Mouse (Mus musculus): ENCODE data around the gene En2. TPM values are rescaled to one million over a fixed set of nuclear protein-coding genes. Genes with fewer than 3 reads are reported as not detected.

The En2 gene
- polyA plus RNA-seq, 1 experiment from 2014 or later = not detected

DNA sequence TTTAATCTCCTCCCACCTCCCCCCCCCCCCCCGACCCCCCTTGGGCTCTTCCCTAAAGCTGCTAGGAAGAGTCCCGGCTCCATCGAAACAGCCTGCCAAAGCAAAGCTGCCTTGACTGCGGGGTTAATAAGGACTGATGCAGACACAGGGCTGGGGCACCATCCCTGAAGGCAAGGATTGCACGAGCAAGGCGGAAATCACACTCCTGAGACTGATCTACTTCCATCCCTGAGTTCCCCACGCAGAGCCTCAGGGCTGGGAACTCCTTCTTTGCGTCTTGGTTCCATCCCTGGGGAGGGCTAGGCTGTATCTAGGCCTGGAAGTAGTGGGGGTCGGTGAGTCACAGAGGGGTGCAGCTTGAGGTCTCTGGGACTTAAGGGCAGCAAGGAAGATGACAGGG, 8.6 kb downstream of the En2 start:
- DNase-seq (ENCODE audit: low spot score) (no peak), ATAC-seq (ENCODE audit: low FRiP score, low TSS enrichment) (no peak)
- no peaks in the 10 kb centered on the region for H3K9me3 ChIP-seq (ENCODE audit: control insufficient read depth, low read length)
- H3K9ac ChIP-seq (ENCODE audit: low read length) = no peak overlapping the region
- no peak overlapping the region for H3K4me2 ChIP-seq (replicated peaks; ENCODE audit: low read depth)
- H3K27me3 ChIP-seq (ENCODE audit: control insufficient read depth, insufficient read depth, low read length) = peaks cover 32% of the 10 kb centered on the region; the same call in 1 of the 2 replicates
- no peak overlapping the region for H3K4me3 ChIP-seq (ENCODE audit: low read depth, low read length)
- WGBS = 0% methylated on average over 8 of the region's 9 CpGs
- H3K36me3 ChIP-seq (ENCODE audit: control insufficient read depth, insufficient read depth, low read length) = no peaks in the 10 kb centered on the region
- no peak overlapping the region for H3K27ac ChIP-seq (replicated peaks)
- TF ChIP-seq EP300 (optimal IDR thresholded peaks at IDR 0.05) (no peak), CTCF (IDR thresholded peaks at IDR 0.05; ENCODE audit: low read depth) (no peak)
- H3K4me1 ChIP-seq (replicated peaks; ENCODE audit: control insufficient read depth, insufficient read depth) = no peaks in the 10 kb centered on the region

DNA sequence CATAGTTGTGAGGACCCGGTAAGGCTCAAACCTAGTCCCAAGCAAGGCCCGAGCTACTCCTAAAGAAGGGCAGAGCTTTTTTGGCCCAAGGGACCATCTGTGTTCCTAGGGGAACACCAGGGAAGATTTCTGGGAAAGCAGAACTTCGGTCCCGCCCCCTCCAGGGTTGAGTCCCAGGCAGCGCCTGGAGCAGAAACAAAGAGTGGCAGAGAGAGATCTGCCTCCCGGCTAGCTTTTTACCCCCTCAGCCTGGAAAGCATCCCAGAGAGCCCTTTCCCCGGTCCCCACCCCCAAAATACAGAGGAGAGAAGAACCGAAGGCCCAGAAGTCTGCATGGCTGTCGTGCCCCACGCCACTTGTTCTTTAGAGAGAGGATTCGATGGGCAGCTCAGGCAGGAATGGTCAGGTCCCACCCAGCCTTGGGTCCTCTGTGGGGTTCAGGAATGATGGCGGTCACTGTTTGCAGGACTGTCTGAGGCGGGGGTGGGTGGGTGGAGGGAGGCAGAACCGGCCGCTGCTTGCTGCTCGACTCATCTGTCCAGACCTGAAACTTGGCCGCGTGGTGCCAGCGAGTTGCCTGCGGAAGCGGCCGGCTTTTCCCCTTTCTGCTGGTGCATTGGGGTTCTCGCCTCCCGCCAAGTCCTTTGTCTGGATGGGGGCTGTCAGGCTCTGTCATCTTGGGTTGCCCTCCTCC, 9.5 kb downstream of the En2 start:
- WGBS = under 1% methylated on average over 24 of the region's 24 CpGs
- Histone ChIP-seq H3K4me3 (ENCODE audit: low read depth, low read length) (no peak overlapping the region), H3K27me3 (ENCODE audit: control insufficient read depth, insufficient read depth, low read length) (peaks cover 28% of the 10 kb centered on the region; the same call in 1 of the 2 replicates)

DNA sequence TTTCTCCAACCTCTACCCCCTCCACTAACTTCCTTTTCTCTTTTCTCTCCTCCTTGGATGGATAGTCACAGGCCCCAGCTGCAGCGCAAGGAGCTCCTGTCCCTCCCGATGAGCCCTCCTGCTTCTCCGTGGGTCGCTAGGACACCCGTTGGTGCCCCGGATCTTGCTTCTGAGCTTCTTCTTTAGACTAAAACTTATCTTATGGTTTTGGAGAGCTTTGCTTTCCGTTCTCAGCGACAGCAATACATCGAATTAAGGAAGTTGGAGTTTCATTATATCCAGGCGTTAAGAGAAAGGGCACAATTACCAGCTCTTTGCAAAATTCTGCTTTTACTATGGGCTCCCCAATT, 10.1 kb downstream of the En2 start:
- no peak overlapping the region for H3K9ac ChIP-seq (ENCODE audit: low read length)
- H3K36me3 ChIP-seq (ENCODE audit: control insufficient read depth, insufficient read depth, low read length) = no peaks in the 10 kb centered on the region
- DNase-seq (ENCODE audit: low spot score) (no peak), ATAC-seq (ENCODE audit: low FRiP score, low TSS enrichment) (no peak)
- H3K4me3 ChIP-seq (ENCODE audit: low read depth, low read length) = no peak overlapping the region; the same call in 1 of the 2 replicates
- H3K4me1 ChIP-seq (replicated peaks; ENCODE audit: control insufficient read depth, insufficient read depth) = no peaks in the 10 kb centered on the region
- TF ChIP-seq CTCF (IDR thresholded peaks at IDR 0.05; ENCODE audit: low read depth) (no peak), EP300 (optimal IDR thresholded peaks at IDR 0.05) (no peak)
- H3K27me3 ChIP-seq (ENCODE audit: control insufficient read depth, insufficient read depth, low read length) = peaks cover 28% of the 10 kb centered on the region; the same call in 1 of the 2 replicates
- H3K4me2 ChIP-seq (replicated peaks; ENCODE audit: low read depth) = no peak overlapping the region
- WGBS = 5% methylated on average over 10 of the region's 10 CpGs
- no peaks in the 10 kb centered on the region for H3K9me3 ChIP-seq (ENCODE audit: control insufficient read depth, low read length)
- H3K27ac ChIP-seq (replicated peaks) = no peak overlapping the region

More for the DNA sequence above, 9.5 kb downstream of the En2 start:
- Histone ChIP-seq H3K9me3 (ENCODE audit: control insufficient read depth, low read length) (no peaks in the 10 kb centered on the region), H3K4me1 (replicated peaks; ENCODE audit: control insufficient read depth, insufficient read depth) (no peaks in the 10 kb centered on the region), H3K27ac (replicated peaks) (no peak overlapping the region), H3K4me2 (replicated peaks; ENCODE audit: low read depth) (no peak overlapping the region), H3K9ac (ENCODE audit: low read length) (no peak overlapping the region), H3K36me3 (ENCODE audit: control insufficient read depth, insufficient read depth, low read length) (no peaks in the 10 kb centered on the region)
- ATAC-seq (ENCODE audit: low FRiP score, low TSS enrichment) (no peak), DNase-seq (ENCODE audit: low spot score) (no peak)
- no peak for TF ChIP-seq EP300 (optimal IDR thresholded peaks at IDR 0.05)
- TF ChIP-seq CTCF (IDR thresholded peaks at IDR 0.05; ENCODE audit: low read depth) = no peak

- TF ChIP-seq CTCF (IDR thresholded peaks at IDR 0.05; ENCODE audit: low read depth) = no peak
- no peak for TF ChIP-seq EP300 (optimal IDR thresholded peaks at IDR 0.05)
- Histone ChIP-seq H3K27me3 (ENCODE audit: control insufficient read depth, insufficient read depth, low read length) (peaks cover 26% of the 10 kb centered on the region; the same call in 1 of the 2 replicates), H3K4me2 (replicated peaks; ENCODE audit: low read depth) (no peak overlapping the region), H3K9ac (ENCODE audit: low read length) (no peak overlapping the region), H3K4me3 (ENCODE audit: low read depth, low read length) (no peak overlapping the region; the same call in 1 of the 2 replicates), H3K36me3 (ENCODE audit: control insufficient read depth, insufficient read depth, low read length) (no peaks in the 10 kb centered on the region), H3K27ac (replicated peaks) (no peak overlapping the region), H3K4me1 (replicated peaks; ENCODE audit: control insufficient read depth, insufficient read depth) (no peaks in the 10 kb centered on the region), H3K9me3 (ENCODE audit: control insufficient read depth, low read length) (no peaks in the 10 kb centered on the region)
- DNase-seq (ENCODE audit: low spot score) (no peak), ATAC-seq (ENCODE audit: low FRiP score, low TSS enrichment) (no peak)
- WGBS = 8% methylated on average over 4 of the region's 4 CpGs
Observed at GRCm38 (mm10) chr5:28176023-28176422, 10.5 kb downstream of the En2 start.

DNA sequence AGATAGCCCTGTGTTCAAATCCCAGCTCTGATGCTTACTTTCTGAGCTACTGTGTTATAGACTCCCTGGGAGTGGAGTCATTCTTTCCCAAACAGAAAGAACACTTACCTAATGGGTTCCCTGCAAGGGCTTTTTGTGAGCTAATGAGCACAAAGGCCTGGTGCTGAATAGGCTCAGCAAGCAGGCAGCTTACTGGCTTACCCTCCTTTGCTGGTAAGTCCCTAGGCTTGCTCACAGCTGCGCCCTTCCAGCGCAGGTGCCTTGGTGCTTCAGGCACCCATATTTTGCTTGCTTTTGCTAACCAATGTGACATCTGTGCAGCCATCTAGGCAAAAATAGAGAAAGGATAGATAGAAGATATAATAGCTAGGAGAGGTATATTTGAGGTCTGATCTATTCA, 11.1 kb downstream of the En2 start:
- TF ChIP-seq EP300 (optimal IDR thresholded peaks at IDR 0.05) = no peak
- no peak for TF ChIP-seq CTCF (IDR thresholded peaks at IDR 0.05; ENCODE audit: low read depth)
- no peak overlapping the region for H3K4me3 ChIP-seq (ENCODE audit: low read depth, low read length)
- peaks cover 22% of the 10 kb centered on the region; the same call in 1 of the 2 replicates for H3K27me3 ChIP-seq (ENCODE audit: control insufficient read depth, insufficient read depth, low read length)
- H3K9me3 ChIP-seq (ENCODE audit: control insufficient read depth, low read length) = no peaks in the 10 kb centered on the region
- no peaks in the 10 kb centered on the region for H3K4me1 ChIP-seq (replicated peaks; ENCODE audit: control insufficient read depth, insufficient read depth)
- H3K4me2 ChIP-seq (replicated peaks; ENCODE audit: low read depth) = no peak overlapping the region
- H3K27ac ChIP-seq (replicated peaks) = no peak overlapping the region
- 5% methylated on average over 2 of the region's 2 CpGs for WGBS
- no peak for ATAC-seq (ENCODE audit: low FRiP score, low TSS enrichment)
- DNase-seq (ENCODE audit: low spot score) = no peak
- no peak overlapping the region for H3K9ac ChIP-seq (ENCODE audit: low read length)
- no peaks in the 10 kb centered on the region for H3K36me3 ChIP-seq (ENCODE audit: control insufficient read depth, insufficient read depth, low read length)

GRCm38 (mm10) chr5:28178322-28178721, 12.8 kb downstream of the En2 start:
- no peak for TF ChIP-seq EP300 (optimal IDR thresholded peaks at IDR 0.05)
- TF ChIP-seq CTCF (IDR thresholded peaks at IDR 0.05; ENCODE audit: low read depth) = no peak
- H3K9ac ChIP-seq (ENCODE audit: low read length) = no peak overlapping the region
- no peak overlapping the region for H3K4me3 ChIP-seq (ENCODE audit: low read depth, low read length)
- H3K9me3 ChIP-seq (ENCODE audit: control insufficient read depth, low read length) = no peaks in the 10 kb centered on the region
- no peak overlapping the region for H3K27ac ChIP-seq (replicated peaks)
- 23% methylated on average over 5 of the region's 5 CpGs for WGBS
- H3K36me3 ChIP-seq (ENCODE audit: control insufficient read depth, insufficient read depth, low read length) = no peaks in the 10 kb centered on the region
- no peaks in the 10 kb centered on the region for H3K4me1 ChIP-seq (replicated peaks; ENCODE audit: control insufficient read depth, insufficient read depth)
- no peak for DNase-seq (ENCODE audit: low spot score)
- peaks cover 19% of the 10 kb centered on the region; the same call in 1 of the 2 replicates for H3K27me3 ChIP-seq (ENCODE audit: control insufficient read depth, insufficient read depth, low read length)
- no peak overlapping the region for H3K4me2 ChIP-seq (replicated peaks; ENCODE audit: low read depth)
- ATAC-seq (ENCODE audit: low FRiP score, low TSS enrichment) = no peak
